Mouse (Mus musculus): Measurements from ENCODE around the gene Tmem82. TPM values are rescaled to one million over a fixed set of nuclear protein-coding genes. Genes with fewer than 3 reads are reported as not detected.
A peak's percentile ranks its signal among the peaks of the same experiment; 100 is the strongest.

The Tmem82 gene
- total RNA-seq (2021), result 10 to 100 TPM; 30.1 to 35.4 TPM
- long read RNA-seq, experiment 1, partial matches to known transcripts, result 7 of 19 reads
- long read RNA-seq, experiment 1, other reads (novel, unspliced or antisense), result 11 of 19 reads
- long read RNA-seq, experiment 2, partial matches to known transcripts, result 1 of 8 reads
- long read RNA-seq, experiment 2, other reads (novel, unspliced or antisense), result 6 of 8 reads

DNA sequence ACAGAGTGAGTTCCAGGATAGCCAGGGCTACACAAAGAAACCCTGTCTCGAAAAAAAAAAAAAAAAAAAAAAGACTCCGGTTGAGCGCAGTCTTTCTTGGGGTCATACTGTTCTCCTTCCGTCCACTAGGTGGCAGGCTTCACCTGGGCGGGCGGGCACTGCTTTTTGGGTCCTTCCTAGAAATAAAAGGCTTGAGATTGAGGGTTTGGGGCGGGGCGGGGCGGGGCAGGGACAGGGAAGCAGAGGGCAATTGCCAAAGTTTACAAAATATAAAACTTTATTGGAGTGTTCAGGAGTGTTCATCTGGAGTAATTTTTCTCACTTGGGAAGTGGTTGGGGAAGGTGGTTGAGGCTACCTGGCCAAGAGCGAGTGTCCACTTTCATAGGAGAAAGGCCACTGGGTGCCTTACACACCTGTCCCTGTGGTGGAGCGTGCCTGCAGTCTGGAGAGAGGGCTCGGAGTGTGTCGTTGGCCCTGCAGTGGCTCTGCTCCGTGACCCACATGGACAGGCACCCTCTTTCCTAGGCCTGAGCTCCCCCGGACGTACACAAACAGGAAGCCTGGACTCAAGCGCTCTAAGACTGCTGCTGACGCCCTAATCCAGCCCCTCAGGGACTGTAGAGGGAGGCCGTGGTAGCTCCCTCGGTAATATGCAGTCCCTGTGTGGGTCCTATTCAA is at the start of gene Tmem82:
TSS of gene Tmem82 (minus strand) at position 69 of the 679 bp plus-strand sequence.
- intact Hi-C loops (cut with DNase I), result loop anchor here (2.0 to 10.0 kb wide), 4 partner anchors 84 to 336 kb away; no protein-coding TSS in a partner anchor
- DNase-seq, result peak; percentile 66 to 81

GRCm38 (mm10) chr4:141664799-141665198 is 46.4 kb upstream of the Tmem82 start, which contains the start of gene Plekhm2:
Gene Plekhm2, minus strand, starts transcription at chr4:141664899.
- intact Hi-C loops (cut with DNase I), result loop anchor here (2.0 kb wide), 1 partner anchor 56 kb away; no protein-coding TSS in a partner anchor
- DNase-seq, result no peak

DNA sequence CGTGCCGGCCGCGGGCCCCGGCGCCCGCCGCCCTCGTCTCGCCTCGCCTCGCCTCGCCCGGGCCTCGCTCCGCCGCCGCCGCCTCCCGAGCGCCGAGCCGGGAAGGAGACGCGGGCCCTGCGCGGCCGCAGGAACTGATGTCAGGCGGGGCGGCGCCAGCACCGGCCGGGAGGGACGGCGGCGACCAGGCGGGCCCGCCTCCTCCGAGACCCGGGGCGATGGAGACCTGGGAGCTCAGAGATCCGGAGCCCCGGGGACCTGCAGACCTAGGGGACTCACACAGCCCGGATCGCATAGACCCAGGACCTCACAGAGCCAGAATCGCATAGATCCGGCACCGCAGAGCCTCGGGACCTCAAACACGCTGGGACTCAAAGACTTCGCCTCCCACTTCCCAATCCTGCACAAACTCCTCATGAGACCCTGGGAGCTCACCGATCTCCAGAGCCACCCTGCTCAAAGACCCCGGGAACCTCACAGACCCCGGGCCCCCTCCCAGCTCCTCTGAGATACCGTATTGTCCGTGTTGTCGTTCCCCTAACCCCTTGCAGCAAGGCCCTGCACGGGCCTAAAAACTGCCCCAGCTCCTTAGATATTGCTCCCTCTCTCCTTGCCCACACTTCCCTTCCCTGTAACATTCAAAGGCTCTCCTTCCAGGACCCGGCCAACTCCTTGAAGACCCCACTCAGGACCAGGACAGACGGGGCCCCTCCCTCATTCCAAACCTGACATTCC is 45.7 kb upstream of the Tmem82 start:
- intact Hi-C loops (cut with DNase I), result loop anchor here (2.0 kb wide), 1 partner anchor 57 kb away; no protein-coding TSS in a partner anchor
- DNase-seq, result peak; percentile 87

- DNase-seq, result peak; percentile 55 to 61
- intact Hi-C loops (cut with DNase I), result no loop called here
Observed at GRCm38 (mm10) chr4:141663122-141663931, 44.9 kb upstream of the Tmem82 start.

DNA sequence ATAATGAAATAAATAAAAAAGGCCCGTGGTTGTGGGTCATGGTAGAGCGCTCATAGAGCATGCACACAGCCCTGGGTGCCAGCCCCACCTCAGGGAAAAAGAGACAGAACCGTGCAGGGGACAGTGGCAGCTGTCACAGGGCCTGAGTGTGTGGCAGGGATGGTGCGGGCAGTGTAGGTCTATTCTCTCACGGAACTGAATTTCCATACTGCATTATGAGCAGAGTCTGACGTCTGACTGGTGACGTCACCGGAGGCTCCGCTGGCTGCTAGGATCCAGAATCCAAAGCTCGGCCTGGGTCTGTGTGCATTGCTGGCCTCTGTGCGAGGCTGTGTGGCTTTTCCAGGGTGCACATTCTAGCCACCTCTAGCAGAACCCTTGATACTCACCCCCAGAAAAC is 42.5 kb upstream of the Tmem82 start:
- DNase-seq, result no peak
- intact Hi-C loops (cut with DNase I), result no loop called here

- intact Hi-C loops (cut with DNase I), result no loop called here
- no peak for DNase-seq
Observed at GRCm38 (mm10) chr4:141659739-141660138, 41.3 kb upstream of the Tmem82 start.

- DNase-seq, result no peak
- intact Hi-C loops (cut with DNase I), result no loop called here
Observed at GRCm38 (mm10) chr4:141658846-141659484, 40.5 kb upstream of the Tmem82 start.

GRCm38 (mm10) chr4:141656932-141657331 is 38.5 kb upstream of the Tmem82 start:
- intact Hi-C loops (cut with DNase I), result no loop called here
- DNase-seq, result no peak

DNA sequence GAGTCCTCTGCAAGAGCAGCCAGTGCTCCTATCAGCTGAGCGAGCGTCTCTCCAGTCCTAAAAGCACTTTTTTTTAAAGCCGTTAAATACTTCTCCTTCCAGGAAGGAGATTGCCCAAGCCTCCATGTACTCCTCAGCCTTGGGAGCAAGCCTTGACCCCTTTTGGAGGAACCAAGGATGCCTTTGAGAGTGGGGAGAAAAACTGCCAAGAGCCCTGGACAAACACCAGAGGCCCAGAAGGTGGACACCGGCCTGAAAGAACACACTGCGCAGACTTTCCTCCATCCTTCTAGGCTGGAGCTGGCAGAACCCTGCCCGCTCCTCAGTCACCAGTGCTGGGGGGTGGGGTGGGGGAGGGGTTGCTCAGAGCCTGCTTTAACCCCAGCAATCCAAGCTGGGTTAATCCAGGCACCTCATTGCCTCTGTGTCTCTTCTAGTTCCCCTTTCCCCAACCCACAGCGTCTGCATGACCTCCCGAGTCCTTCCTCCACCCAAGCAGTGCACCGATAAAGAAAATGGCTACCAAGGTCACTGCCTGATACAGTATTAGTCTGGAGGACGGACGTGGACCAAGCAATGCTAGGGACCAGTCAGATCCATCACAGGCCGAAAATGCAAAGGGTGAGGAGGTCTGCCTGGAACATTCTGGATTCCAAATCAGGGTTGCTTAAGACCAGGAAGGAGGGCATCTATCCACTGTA is 37.6 kb upstream of the Tmem82 start:
- intact Hi-C loops (cut with DNase I), result no loop called here
- peak in 1 of 2 experiments; percentile 34 for DNase-seq

- intact Hi-C loops (cut with DNase I), result no loop called here
- no peak for DNase-seq
Observed at GRCm38 (mm10) chr4:141654509-141654908, 36.1 kb upstream of the Tmem82 start.

DNA sequence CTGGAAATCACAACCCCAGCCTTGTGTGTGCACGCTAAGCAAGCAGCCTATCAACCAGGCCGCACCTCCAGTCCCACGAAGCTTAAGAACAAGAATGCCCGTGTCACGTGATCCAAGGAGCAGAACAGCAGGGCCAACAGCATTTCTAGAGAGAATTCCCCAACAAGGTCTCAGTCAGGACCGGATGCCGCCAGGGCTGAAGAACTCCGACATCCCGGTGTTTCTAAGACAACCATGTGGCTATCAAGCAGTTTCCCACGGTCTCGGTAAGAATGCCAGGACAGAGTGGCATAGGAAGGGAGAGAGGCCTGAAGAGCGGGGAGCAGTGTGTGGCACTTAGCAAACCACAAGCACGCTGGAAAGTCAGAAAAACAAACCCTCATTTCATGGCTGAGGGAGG is 35.4 kb upstream of the Tmem82 start:
- DNase-seq, result no peak
- intact Hi-C loops (cut with DNase I), result no loop called here

DNA sequence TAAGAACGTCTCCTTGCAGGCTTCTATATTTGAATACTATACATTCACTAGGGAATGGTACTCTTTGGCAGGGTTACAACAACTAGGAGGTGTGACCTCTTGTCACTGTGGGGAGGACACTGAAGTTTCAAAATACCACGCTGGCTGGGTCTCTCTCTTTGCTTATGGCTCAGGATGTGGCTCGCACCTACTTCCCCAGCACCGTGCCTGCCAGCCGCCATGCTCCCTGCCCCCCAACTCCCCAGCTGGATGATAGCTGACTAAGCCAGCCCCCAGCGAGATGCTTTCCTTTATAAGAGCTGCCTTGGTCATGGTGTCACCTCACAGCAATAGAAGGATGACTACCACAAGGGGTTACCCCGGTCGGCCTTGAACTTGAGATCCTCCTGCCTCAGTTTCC is 34.6 kb upstream of the Tmem82 start:
- intact Hi-C loops (cut with DNase I), result no loop called here
- DNase-seq, result no peak

DNA sequence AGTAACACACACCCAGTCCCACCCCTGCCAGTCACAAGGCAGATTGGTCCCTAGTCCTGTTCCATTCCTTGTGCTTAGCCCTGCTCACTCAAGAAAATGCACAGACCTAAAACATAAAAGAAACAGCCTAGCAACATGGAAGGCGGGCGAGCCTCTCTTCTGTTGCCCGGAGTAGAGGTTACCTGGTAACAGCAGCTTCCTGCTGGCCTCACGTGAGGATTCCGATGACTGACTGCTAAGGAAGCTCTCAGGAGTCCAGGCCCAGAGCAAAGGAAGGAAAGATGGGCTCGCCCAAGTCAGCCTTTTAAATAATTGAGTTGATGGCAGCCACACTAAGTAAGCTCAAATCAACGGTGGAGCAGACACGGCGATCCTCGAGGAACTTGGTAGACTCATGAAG is 33.5 kb upstream of the Tmem82 start:
- no peak for DNase-seq
- intact Hi-C loops (cut with DNase I), result no loop called here

GRCm38 (mm10) chr4:141651286-141651685 is 32.9 kb upstream of the Tmem82 start:
- no peak for DNase-seq
- intact Hi-C loops (cut with DNase I), result no loop called here

DNA sequence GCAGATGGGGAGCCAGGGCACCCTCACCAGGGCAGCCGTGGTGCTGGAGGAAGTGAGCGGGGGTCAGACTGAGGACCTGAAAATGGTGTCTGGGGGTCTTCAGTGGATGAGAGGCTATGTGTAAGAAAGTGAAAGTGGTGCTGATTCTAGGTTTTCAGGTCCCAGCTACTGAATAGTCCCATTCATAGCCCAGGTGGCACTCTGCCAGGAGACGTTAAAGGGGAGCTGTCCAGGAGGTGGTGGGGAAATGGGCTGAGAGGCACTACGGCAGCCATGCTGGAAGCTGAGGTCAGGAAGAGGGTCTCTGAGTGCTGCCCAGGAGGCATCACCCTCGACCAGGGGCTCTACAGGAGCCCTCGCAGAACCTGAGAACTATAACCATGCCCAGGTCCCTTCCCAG is 30.8 kb upstream of the Tmem82 start:
- intact Hi-C loops (cut with DNase I), result no loop called here
- no peak for DNase-seq

- intact Hi-C loops (cut with DNase I), result no loop called here
- peak; percentile 56 to 57 for DNase-seq
Observed at GRCm38 (mm10) chr4:141648262-141648661, 29.8 kb upstream of the Tmem82 start.

DNA sequence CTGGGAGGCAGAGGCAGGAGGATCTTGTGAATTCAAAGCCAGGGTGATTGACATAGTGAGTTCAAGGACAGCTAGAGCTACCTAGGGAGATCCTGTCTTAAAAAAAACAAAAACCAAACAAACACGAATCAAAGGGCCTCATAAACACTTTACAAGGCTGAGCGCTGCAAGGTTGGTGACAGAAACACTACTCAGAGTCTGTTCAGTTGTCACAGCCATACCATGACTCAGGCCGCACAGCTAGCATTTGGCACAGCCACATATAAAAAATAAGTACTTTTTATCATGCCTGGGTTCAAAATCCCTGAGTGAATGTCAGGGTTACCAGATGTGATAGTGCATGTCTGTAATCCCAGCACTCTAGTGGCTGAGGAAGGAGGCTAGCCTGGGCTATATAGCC is 28.8 kb upstream of the Tmem82 start:
- intact Hi-C loops (cut with DNase I), result no loop called here
- DNase-seq, result no peak

GRCm38 (mm10) chr4:141645988-141646387 is 27.6 kb upstream of the Tmem82 start:
- no peak for DNase-seq
- intact Hi-C loops (cut with DNase I), result no loop called here

DNA sequence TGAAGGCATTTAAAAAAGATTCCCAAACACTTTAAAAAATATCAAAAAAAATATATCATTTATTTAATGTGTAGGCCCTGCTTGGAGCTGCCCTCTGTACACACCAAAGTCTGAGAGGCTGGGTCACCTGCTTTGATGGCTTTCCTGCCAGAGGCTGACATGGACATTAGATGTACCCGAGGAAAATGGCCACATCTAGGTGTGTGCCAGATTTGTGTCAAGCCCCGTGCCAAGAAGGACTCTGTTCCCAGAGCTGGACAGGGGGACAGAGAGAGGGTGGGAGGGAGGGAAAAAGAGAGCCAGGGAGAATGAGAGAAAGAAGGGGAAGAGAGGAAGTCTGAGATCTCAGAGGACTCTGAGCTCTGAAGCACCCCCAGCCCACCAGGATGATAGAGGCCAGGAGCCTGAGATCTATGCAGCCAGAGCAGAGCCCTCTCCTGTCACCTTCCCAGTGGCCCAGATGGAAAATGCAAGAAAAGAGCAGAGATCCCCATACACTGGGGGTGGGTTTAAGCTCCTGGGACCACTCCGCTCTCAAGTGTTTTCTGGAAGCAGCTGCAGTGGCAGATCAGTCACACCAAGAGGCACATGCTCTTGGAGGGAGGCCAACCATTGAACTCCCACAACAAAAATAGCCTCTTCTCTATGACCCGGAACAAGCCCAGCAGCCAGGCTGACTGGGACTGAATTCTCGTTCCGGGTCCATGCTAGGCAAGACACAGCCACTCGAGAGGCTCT is 24.9 kb upstream of the Tmem82 start:
- peak; percentile 74 to 84 for DNase-seq
- intact Hi-C loops (cut with DNase I), result no loop called here

Measured in heart, postnatal 14 days (tissue).